Mouse (Mus musculus): ENCODE results near the gene Dnajc10. TPM values are rescaled to one million over a fixed set of nuclear protein-coding genes. Genes with fewer than 3 reads are reported as not detected.

Gene Dnajc10
- polyA plus RNA-seq, 1 experiment from 2014 or later: 114 TPM

DNA sequence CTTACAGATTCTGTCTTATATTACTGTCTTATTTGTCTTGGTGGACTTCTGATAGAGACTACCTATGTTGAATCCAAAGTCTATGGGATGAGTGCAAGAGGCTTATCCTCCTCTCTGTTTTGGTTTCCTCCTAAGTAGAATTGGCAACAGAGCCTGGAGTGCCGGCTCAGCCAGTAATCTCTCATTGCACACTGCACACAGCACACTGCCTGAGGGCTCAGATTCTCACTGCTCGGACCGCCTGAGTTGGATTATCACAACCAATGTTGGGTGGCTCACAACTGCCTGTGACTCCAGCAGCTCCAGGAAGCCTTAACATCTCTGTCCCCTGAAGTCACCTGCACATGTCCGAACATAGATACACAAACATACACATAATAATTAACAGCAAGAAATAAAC is 3.9 kb upstream of the Dnajc10 start:
- Histone ChIP-seq H3K36me3 (replicated peaks; ENCODE audit: control insufficient read depth, insufficient read depth, low read depth, low read length) (no peaks in the 10 kb centered on the region), H3K4me3 (ENCODE audit: low read depth, low read length) (no peak overlapping the region), H3K27me3 (ENCODE audit: control insufficient read depth, insufficient read depth, low read length) (no peaks in the 10 kb centered on the region), H3K9ac (replicated peaks; ENCODE audit: low read length) (no peak overlapping the region), H3K9me3 (replicated peaks; ENCODE audit: control insufficient read depth, low read length) (no peaks in the 10 kb centered on the region), H3K27ac (replicated peaks; ENCODE audit: low read depth, low read length) (no peak overlapping the region), H3K4me1 (ENCODE audit: control insufficient read depth, insufficient read depth, low read length) (no peaks in the 10 kb centered on the region), H3K4me2 (ENCODE audit: low read depth, low read length) (no peak overlapping the region)
- 61% methylated on average over 4 of the region's 4 CpGs for WGBS
- DNase-seq (ENCODE audit: low spot score) (no peak), ATAC-seq (replicated peaks; ENCODE audit: insufficient number of reproducible peaks, low FRiP score, low TSS enrichment, low read depth) (no peak)

DNA sequence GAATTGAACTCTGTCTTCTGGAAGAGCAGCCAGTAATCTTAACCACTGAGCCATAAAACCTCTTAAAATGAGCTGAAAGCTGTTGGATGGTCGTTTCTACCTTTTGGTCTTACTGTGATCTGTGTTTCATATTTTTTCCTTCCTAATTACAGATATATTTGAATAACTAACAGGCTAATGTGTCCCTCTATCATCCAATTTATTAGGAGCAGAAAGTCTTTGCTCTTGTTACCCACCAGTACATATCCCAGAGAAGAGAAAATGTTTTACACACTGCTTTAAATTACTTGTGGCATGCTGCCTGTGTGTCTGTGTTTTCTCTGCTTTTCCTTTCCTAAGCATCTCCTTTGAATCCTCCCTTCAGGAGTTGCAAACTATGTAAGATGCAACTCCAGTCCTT is 1.1 kb upstream of the Dnajc10 start:
- Histone ChIP-seq H3K4me3 (ENCODE audit: low read depth, low read length) (no peak overlapping the region), H3K4me1 (ENCODE audit: control insufficient read depth, insufficient read depth, low read length) (no peaks in the 10 kb centered on the region), H3K4me2 (ENCODE audit: low read depth, low read length) (no peak overlapping the region), H3K9me3 (replicated peaks; ENCODE audit: control insufficient read depth, low read length) (no peaks in the 10 kb centered on the region), H3K27ac (replicated peaks; ENCODE audit: low read depth, low read length) (no peak overlapping the region), H3K27me3 (ENCODE audit: control insufficient read depth, insufficient read depth, low read length) (no peaks in the 10 kb centered on the region), H3K9ac (replicated peaks; ENCODE audit: low read length) (no peak overlapping the region), H3K36me3 (replicated peaks; ENCODE audit: control insufficient read depth, insufficient read depth, low read depth, low read length) (no peaks in the 10 kb centered on the region)
- DNase-seq (ENCODE audit: low spot score) (no peak), ATAC-seq (replicated peaks; ENCODE audit: insufficient number of reproducible peaks, low FRiP score, low TSS enrichment, low read depth) (no peak)
- 61% methylated on average over 1 of the region's 1 CpGs for WGBS

DNA sequence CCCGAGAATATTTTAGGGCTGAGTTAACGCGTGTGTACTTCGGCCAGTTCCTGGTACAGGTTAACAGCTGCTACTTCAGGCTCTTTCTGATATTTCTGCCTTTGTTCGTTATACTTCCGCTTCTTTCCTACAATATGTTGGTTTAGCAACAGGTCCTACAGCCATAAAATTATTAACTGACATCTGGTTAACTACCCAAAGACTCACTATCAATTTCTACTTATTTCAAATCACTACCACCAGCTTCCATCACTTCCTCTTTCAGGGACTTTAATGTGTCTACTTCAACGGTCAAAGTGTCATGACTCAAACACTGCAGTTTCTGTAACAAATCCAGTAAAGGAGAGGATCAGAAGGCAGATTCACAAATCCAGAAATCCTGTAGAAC is 418 bp upstream of the Dnajc10 start:
- Histone ChIP-seq H3K4me3 (ENCODE audit: low read depth, low read length) (peak overlapping the region; percentile 93), H3K27me3 (ENCODE audit: control insufficient read depth, insufficient read depth, low read length) (no peaks in the 10 kb centered on the region), H3K4me1 (ENCODE audit: control insufficient read depth, insufficient read depth, low read length) (no peaks in the 10 kb centered on the region), H3K36me3 (replicated peaks; ENCODE audit: control insufficient read depth, insufficient read depth, low read depth, low read length) (no peaks in the 10 kb centered on the region), H3K27ac (replicated peaks; ENCODE audit: low read depth, low read length) (0 out of 2 replicates have a peak overlapping the region, but pooled peaks have one; percentile 97), H3K4me2 (ENCODE audit: low read depth, low read length) (peak overlapping the region; percentile 50), H3K9ac (replicated peaks; ENCODE audit: low read length) (peak overlapping the region; percentile 96), H3K9me3 (replicated peaks; ENCODE audit: control insufficient read depth, low read length) (no peaks in the 10 kb centered on the region)
- ATAC-seq (replicated peaks; ENCODE audit: insufficient number of reproducible peaks, low FRiP score, low TSS enrichment, low read depth) (peak; percentile 20; the same call in 1 of the 2 replicates), DNase-seq (ENCODE audit: low spot score) (no peak)
- WGBS: 57% methylated on average over 7 of the region's 7 CpGs

DNA sequence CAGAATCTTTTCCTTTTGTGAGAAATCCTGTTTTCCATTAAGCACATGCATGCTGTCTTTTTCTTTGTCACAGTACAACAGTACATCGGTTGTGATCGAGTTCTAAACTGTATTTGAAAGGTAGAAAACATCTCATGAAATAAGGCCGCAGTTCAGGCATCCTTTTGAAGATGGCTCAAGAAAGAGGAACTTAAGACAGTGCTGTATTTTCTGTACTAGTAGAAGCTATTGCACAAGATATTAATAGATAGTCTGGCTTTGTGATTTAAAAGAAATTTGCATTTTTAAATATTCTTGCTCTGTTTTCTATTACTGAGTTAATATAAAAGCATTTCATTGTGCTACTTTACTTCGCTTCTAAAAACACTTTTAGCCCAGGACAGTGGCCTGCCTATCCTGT is 7.6 kb downstream of the Dnajc10 start:
- Histone ChIP-seq H3K27ac (replicated peaks; ENCODE audit: low read depth, low read length) (no peak overlapping the region), H3K4me3 (ENCODE audit: low read depth, low read length) (no peak overlapping the region), H3K27me3 (ENCODE audit: control insufficient read depth, insufficient read depth, low read length) (no peaks in the 10 kb centered on the region), H3K4me1 (ENCODE audit: control insufficient read depth, insufficient read depth, low read length) (no peaks in the 10 kb centered on the region), H3K36me3 (replicated peaks; ENCODE audit: control insufficient read depth, insufficient read depth, low read depth, low read length) (peaks cover 3% of the 10 kb centered on the region), H3K9me3 (replicated peaks; ENCODE audit: control insufficient read depth, low read length) (no peaks in the 10 kb centered on the region), H3K9ac (replicated peaks; ENCODE audit: low read length) (no peak overlapping the region), H3K4me2 (ENCODE audit: low read depth, low read length) (no peak overlapping the region)
- DNase-seq (ENCODE audit: low spot score) (no peak), ATAC-seq (replicated peaks; ENCODE audit: insufficient number of reproducible peaks, low FRiP score, low TSS enrichment, low read depth) (no peak)
- WGBS: 94% methylated on average over 4 of the region's 4 CpGs

GRCm38 (mm10) chr2:80325779-80326178 is 10.5 kb downstream of the Dnajc10 start:
- WGBS: 93% methylated on average over 2 of the region's 2 CpGs
- Histone ChIP-seq H3K9ac (replicated peaks; ENCODE audit: low read length) (no peak overlapping the region), H3K4me2 (ENCODE audit: low read depth, low read length) (no peak overlapping the region), H3K4me3 (ENCODE audit: low read depth, low read length) (no peak overlapping the region), H3K27ac (replicated peaks; ENCODE audit: low read depth, low read length) (no peak overlapping the region), H3K4me1 (ENCODE audit: control insufficient read depth, insufficient read depth, low read length) (no peaks in the 10 kb centered on the region), H3K9me3 (replicated peaks; ENCODE audit: control insufficient read depth, low read length) (no peaks in the 10 kb centered on the region), H3K27me3 (ENCODE audit: control insufficient read depth, insufficient read depth, low read length) (no peaks in the 10 kb centered on the region), H3K36me3 (replicated peaks; ENCODE audit: control insufficient read depth, insufficient read depth, low read depth, low read length) (peaks cover 7% of the 10 kb centered on the region)
- ATAC-seq (replicated peaks; ENCODE audit: insufficient number of reproducible peaks, low FRiP score, low TSS enrichment, low read depth) (no peak), DNase-seq (ENCODE audit: low spot score) (no peak)

GRCm38 (mm10) chr2:80327272-80327671 is 12.0 kb downstream of the Dnajc10 start:
- H3K4me1 ChIP-seq (ENCODE audit: control insufficient read depth, insufficient read depth, low read length): no peaks in the 10 kb centered on the region
- WGBS: 88% methylated on average over 6 of the region's 6 CpGs
- no peak for DNase-seq (ENCODE audit: low spot score)
- no peaks in the 10 kb centered on the region for H3K9me3 ChIP-seq (replicated peaks; ENCODE audit: control insufficient read depth, low read length)
- no peak overlapping the region for H3K4me3 ChIP-seq (ENCODE audit: low read depth, low read length)
- H3K27ac ChIP-seq (replicated peaks; ENCODE audit: low read depth, low read length): no peak overlapping the region
- H3K4me2 ChIP-seq (ENCODE audit: low read depth, low read length): no peak overlapping the region
- no peak for ATAC-seq (replicated peaks; ENCODE audit: insufficient number of reproducible peaks, low FRiP score, low TSS enrichment, low read depth)
- H3K36me3 ChIP-seq (replicated peaks; ENCODE audit: control insufficient read depth, insufficient read depth, low read depth, low read length): peaks cover 7% of the 10 kb centered on the region
- H3K27me3 ChIP-seq (ENCODE audit: control insufficient read depth, insufficient read depth, low read length): no peaks in the 10 kb centered on the region
- no peak overlapping the region for H3K9ac ChIP-seq (replicated peaks; ENCODE audit: low read length)

GRCm38 (mm10) chr2:80328961-80329653 is 13.8 kb downstream of the Dnajc10 start:
- Histone ChIP-seq H3K4me3 (ENCODE audit: low read depth, low read length) (no peak overlapping the region), H3K27me3 (ENCODE audit: control insufficient read depth, insufficient read depth, low read length) (no peaks in the 10 kb centered on the region), H3K9me3 (replicated peaks; ENCODE audit: control insufficient read depth, low read length) (no peaks in the 10 kb centered on the region), H3K27ac (replicated peaks; ENCODE audit: low read depth, low read length) (no peak overlapping the region), H3K36me3 (replicated peaks; ENCODE audit: control insufficient read depth, insufficient read depth, low read depth, low read length) (peaks cover 6% of the 10 kb centered on the region), H3K4me1 (ENCODE audit: control insufficient read depth, insufficient read depth, low read length) (no peaks in the 10 kb centered on the region), H3K9ac (replicated peaks; ENCODE audit: low read length) (no peak overlapping the region), H3K4me2 (ENCODE audit: low read depth, low read length) (no peak overlapping the region)
- DNase-seq (ENCODE audit: low spot score) (no peak), ATAC-seq (replicated peaks; ENCODE audit: insufficient number of reproducible peaks, low FRiP score, low TSS enrichment, low read depth) (no peak)
- 96% methylated on average over 7 of the region's 7 CpGs for WGBS

DNA sequence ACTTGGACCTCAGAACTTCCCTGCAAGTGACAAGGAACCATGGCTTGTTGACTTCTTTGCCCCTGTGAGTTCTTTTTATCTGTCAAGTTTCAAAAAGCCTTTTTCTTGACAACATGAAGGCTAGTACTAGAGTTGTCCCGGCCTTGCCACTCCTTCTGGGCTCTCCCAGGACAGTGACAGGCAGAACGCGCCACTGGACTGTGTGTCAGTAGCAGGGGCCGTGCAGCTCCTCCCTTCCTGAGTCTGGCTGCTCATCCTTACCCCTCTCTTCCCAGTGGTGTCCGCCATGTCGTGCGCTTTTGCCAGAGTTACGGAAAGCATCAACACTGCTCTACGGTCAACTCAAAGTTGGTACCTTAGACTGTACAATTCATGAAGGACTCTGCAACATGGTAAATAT is 25.3 kb downstream of the Dnajc10 start:
- 96% methylated on average over 9 of the region's 9 CpGs for WGBS
- H3K36me3 ChIP-seq (replicated peaks; ENCODE audit: control insufficient read depth, insufficient read depth, low read depth, low read length): peaks cover 9% of the 10 kb centered on the region
- H3K4me3 ChIP-seq (ENCODE audit: low read depth, low read length): no peak overlapping the region
- no peak for ATAC-seq (replicated peaks; ENCODE audit: insufficient number of reproducible peaks, low FRiP score, low TSS enrichment, low read depth)
- no peak overlapping the region for H3K27ac ChIP-seq (replicated peaks; ENCODE audit: low read depth, low read length)
- no peak for DNase-seq (ENCODE audit: low spot score)
- no peak overlapping the region for H3K4me2 ChIP-seq (ENCODE audit: low read depth, low read length)
- no peaks in the 10 kb centered on the region for H3K9me3 ChIP-seq (replicated peaks; ENCODE audit: control insufficient read depth, low read length)
- no peaks in the 10 kb centered on the region for H3K4me1 ChIP-seq (ENCODE audit: control insufficient read depth, insufficient read depth, low read length)
- no peak overlapping the region for H3K9ac ChIP-seq (replicated peaks; ENCODE audit: low read length)
- H3K27me3 ChIP-seq (ENCODE audit: control insufficient read depth, insufficient read depth, low read length): no peaks in the 10 kb centered on the region

All from embryonic facial prominence, embryonic 11.5 days (tissue).